Mouse (Mus musculus): ENCODE results near the gene Agrn.

The Agrn gene

DNA sequence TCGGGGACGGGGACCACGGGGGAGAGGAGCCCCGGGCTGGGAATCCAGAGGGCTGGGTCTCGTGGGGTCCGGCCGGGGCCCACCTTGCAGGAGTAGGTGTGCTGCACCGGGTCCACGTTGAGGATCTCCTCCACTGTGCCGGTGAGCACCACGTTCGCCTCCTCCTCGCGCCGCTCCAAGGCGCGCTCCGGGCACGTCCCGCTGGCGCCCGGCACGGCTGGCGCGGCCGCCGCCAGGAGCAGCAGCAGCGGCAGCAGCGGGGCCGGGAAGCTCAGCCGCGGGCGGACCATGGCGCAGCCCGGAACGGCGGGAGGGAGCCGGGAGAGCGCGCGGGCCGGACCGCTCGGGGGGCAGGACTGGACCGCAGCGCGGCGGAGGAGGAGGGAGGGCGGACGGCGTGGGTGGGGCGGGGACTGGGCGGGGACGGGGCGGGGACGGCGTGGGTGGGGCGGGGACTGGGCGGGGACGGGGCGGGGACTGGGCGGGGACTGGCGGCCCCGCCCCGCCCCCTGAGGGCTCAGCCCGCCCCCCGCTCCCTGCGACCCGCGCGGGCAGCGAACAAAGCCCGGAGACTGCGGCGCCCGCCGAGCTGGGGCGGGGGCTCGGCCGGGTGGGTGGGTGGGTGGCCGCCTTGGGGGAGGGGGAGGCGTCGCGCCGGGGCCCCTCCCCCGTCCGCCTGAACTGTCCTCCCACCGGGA lies at the start of gene Agrn:
TSS of gene Agrn (minus strand) at position 358 of the 698 bp plus-strand sequence.
- in situ Hi-C loops (cut with MseI, MboI), result no loop called here

DNA sequence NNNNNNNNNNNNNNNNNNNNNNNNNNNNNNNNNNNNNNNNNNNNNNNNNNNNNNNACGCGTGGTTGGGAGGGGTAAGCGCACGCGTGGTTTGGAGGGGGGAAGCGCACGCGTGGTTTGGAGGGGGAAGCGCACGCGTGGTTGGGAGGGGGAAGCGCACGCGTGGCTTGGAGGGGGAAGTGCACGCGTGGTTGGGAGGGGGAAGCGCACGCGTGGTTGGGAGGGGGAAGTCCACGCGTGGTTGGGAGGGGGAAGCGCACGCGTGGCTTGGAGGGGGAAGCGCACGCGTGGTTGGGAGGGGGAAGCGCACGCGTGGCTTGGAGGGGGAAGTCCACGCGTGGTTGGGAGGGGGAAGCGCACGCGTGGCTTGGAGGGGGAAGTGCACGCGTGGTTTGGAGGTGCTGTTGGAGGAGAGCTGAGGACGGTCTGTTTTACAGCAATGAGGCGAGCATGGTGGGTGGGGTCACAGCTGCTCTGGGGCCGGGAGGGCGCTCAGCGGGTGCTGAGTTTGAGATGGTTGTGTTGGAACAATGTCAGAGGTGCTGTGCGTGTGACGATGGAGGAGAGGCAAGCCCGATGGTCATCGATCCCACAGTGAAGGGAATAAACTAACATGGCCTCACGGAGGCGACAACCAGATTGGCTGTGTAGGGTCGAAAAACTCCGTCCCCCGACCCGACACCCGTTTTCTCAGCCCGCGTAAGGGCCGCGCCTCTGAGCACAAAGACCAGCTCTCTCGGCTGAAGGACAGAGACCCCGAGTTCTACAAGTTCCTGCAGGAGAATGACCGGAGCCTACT lies 39.6 kb upstream of the Agrn start:
- in situ Hi-C loops (cut with MseI, MboI), result no loop called here

DNA sequence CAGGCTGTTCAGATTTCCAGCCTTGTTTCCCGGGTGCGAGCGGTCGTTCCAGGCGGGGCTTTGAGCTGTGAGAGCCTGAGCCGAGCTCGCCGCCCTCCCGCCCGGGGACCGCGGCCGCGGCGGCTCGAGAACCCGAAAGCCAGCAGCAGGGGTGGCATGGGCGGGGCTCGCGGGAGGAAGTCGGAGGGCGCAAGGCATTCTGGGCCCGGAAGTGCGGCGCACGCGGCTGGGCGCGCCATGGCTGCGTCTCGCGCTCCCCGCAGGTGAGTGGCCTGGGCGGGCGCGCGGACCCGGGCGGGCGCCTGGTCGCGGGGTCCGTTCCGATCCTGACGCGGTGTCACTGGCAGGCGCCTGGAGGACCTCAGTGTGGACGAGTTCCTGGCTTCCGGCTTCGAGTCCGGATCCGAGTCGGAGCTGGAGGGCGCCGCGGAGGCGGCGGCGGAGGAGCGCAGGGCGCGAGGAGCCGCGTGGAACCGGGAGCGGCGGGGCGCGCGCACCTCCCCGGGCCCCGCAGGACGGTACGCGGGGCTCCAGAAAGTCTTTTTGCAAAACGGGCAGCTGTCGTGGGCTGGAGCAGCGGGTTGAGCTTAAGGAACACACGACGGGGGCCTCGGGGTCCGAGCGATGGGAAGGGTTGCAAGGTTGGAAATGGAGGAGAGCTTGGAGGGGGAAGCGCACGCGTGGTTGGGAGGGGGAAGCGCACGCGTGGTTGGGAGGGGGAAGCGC lies 38.7 kb upstream of the Agrn start, which contains the start of gene Noc2l:
TSS of gene Noc2l (plus strand) at position 203 of the 726 bp plus-strand sequence.
- in situ Hi-C loops (cut with MseI, MboI), result no loop called here

DNA sequence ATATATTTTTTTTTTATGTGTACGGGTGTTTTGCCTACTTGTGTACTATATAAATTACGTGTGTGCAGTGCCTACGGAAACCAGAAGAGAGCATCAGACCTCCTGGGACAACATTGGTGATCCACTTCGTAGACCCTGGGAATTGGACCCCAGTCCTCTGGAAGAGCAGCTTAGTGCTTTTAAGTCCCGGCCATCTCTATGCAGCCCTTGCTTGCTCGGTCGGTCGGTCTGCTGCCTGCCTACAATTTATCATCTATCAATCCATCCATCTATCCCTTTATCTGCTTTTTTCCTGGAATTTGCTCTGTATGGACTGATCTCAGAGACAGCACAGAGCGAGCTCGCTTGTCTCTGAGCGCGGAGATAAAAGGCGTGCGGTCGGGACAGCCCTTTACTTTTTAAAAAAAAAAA lies 38.1 kb upstream of the Agrn start:
- in situ Hi-C loops (cut with MseI, MboI), result no loop called here

DNA sequence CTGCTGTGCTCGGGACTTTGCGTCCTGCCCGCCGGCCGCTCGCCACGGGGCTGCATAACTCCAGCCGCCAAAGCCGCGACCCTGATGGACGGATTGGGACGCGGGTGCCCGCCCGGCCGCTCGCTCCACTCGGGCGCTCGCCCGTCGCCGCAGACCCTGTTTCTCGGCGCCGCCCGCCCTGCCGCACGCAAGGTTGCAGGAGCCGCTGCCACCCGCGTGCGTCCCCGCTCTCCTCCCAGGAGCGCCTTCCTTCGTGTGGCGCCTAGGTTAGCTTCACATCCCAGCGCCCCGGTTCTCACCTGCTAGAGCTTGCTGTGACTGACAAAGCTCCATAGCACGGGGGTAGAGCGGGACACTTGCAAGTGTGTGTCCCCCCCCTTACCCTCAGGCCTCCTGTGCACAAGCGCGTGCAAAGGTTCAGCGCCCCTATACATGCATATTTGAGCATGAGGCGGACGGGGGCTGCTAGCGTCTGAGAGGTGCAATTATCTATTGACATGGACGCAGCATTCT lies 37.5 kb upstream of the Agrn start, which contains the start of gene Plekhn1:
TSS of gene Plekhn1 (minus strand) at position 157 of the 513 bp plus-strand sequence.
- in situ Hi-C loops (cut with MseI, MboI), result no loop called here

DNA sequence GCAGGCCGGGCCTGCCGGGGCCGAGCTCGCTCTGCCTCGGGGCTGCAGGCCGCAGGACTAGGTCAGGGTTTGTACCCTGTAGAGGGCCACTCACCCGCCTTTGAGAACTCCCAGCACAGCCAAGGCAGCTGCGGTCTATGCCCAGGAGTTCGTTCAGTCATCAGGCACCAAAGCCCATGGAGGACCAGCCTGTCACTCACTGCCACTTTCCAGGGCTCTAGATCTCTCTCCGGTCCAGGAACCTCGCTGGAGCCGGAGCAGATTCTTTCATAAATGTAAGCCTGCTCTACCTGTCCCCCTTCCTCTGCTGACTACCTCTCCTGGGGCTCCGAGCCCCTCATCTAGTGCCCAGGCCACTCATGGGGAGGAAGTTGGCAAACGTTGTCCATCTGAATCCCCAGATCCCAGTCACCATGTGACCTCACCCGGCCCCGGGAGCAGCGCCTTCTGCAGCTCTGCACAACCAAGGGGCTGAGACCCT lies 36.8 kb upstream of the Agrn start:
- in situ Hi-C loops (cut with MseI, MboI), result no loop called here

DNA sequence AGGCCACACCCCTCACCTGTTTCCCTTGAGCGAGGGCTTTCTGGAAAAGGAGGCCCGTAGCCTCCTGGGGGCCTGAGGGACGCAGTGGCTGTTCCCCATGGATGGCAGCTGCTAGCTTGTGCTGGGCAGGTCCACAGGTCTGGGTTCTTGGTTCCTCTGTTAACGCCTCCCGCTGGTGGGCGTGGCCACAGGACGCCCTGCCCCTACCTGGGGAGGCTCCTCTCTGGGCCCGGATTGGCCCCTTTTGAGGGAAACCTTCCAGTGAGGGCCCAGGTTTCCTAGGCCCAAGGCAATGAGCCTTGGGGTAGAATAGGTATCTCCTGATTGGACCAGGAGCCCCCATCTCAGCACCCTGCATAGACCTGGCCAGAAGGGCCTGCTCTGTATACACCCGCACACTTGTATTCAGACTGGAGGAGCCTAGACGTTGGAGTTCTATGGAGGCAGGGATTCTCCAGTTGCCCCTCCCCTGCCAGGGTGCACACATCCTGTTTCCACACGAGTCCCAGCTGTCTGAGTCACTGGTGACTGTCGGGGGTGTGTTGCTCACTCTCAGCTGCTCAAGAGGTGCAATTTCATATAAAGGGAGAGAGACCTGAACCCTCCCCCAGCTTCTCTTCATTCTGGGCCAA lies 31.2 kb upstream of the Agrn start:
- in situ Hi-C loops (cut with MseI, MboI), result no loop called here

DNA sequence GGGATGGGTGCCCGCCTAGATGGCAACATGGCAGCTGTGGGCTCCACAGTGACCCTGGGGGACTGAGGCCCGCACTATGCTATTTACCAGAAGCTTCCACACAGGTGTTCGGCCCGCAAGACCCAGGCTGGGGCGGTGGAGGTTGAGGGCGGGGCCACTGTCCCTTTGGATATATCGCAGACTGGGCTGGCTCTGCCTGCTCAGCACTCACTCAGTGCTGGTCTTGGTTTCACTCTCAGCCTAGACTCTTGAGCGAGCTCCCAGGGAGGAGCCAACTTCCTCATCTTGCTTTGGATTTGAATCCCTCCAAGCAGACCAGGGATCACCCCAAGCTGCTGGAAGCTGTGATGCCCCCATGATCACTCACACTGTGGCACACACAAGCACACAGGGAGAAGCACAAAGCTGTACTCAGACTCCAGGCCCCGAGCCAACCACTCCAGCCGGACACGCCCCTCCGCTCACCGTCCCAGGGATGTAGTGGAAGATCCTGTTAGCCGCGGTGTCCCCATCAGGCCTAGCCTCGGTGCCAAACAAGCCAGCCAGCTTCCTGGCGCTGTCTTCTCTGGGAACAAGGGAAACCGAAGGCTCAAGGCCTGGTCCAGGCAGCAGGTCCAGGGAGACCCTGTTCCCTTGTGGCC lies 30.6 kb upstream of the Agrn start:
- in situ Hi-C loops (cut with MseI, MboI), result no loop called here

DNA sequence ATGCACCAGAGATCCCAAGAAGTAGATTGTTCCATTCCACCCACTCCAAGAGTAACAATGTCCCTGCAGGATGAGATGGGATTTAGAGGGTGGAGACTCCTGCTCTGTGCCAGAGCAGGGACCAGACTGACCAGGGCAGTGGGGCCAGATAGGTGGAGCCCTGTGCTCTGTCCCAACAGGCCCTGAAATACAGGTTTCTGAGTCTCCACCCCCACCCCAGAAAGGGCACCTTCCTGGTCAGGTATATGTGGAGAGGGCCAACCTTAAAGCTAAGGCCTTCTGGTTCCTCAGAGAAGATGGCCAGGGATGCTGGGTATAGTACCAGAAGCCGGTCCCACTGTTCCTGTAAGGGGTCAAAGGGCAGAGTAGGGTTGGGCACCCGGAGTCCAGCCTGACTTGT lies 27.0 kb upstream of the Agrn start:
- in situ Hi-C loops (cut with MseI, MboI), result no loop called here

DNA sequence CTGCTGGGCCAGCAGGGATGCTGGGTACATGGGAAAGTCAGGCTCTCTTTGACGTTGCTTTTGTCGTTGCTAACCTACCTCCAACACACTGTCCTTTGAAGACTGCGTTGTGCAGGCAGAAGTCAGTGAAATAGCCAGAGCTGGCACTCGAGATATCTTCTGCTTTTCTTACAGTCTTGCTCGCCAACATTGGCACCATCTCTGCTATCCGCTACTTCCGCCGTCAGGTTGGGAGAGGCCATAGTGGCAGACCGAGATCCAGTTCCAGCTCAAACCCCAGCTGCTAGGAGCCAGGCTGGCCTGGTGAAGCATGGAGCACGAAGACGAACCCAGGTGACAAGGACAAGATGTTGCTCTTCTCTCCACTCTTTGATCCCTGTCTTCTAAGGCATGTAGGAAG lies 22.6 kb upstream of the Agrn start:
- in situ Hi-C loops (cut with MseI, MboI), result no loop called here

DNA sequence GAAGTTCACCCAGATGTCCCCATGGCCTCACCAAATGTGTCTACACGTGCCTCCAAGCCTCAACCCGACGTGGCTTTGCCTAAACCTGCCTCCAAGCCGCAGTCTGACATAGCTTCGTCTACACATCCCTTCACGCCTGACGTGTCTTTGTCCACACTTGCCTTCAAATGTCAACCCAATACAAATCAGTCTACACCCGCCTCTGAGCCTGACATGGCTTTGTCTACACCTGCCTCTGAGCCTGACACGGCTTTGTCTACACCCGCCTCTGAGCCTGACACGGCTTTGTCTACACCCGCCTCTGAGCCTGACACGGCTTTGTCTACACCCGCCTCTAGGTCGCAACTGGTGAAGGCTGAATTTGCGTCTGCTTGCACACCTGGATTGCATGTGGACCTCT lies 20.6 kb upstream of the Agrn start:
- in situ Hi-C loops (cut with MseI, MboI), result no loop called here

DNA sequence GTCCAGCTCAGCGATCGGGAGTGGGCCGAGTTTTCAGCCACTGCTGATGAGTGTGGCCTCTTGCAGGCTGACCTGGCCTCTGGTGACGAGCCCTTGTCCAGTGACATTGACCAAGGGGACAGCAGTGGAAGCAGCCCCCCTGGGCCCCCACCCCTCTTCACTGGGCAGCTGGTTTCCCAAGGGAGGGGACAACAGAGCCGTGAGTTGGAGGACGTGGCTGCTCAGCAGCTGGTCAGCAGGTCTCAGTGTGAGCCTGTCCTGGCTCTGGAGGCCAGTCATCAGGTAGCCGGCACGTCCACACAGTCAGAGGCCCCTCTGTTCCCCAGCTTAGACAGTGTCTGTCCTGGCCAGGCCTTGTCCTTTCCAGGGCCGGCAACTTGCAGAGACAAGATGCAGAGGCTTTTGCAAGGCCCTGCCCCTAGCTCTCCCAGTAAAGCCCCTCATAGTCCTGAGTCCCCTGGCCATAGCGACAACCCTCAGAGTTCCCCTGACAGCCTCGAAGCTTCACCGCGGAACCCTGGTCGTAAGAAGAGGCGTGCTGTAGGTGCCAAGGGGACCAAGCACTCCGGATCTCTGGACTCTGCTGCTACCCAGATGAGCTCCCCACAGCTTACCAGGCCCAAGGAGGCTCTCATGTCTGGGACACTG lies 19.9 kb upstream of the Agrn start:
- in situ Hi-C loops (cut with MseI, MboI), result no loop called here

DNA sequence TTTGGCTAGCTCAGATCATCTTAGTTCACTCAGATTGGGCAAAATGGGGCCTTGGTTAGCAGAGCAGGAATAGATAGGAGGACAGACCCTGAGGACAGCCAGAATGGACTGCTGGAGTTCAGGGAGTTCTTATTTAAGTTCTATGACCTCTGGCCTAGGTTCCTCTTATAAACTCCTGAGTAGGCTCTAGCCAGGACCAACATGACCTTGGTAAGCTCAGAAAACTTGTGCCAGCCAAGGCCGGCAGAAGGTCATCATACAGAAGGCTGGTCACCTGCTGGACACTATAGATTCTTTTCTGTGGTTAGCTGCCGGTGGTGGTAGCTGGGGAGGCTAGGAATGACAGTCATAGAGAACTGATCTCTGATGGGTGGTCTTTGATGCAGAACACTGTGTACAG lies 18.9 kb upstream of the Agrn start:
- in situ Hi-C loops (cut with MseI, MboI), result no loop called here

DNA sequence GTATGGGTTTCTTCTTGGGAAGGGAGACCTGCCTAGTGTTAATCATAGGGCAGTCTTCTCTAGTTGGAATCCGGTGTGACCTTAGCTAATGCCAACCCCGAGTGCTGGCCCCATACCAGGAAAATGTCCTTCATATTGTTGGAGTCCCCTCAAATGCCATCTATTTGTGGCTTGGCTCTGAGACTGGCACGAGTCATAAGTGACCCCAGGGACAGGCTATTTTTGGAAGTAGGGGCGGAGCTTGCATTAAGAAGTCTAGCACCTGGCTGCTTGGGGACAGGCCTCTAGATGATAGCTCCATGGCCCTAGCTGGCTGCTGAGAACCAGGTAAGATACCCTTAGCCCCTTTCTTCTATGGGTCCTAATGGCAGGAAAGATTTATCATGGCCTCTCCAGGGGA lies 18.4 kb upstream of the Agrn start, which contains the start of gene Perm1:
TSS of gene Perm1 (plus strand) at position 220 of the 400 bp plus-strand sequence.
- in situ Hi-C loops (cut with MseI, MboI), result no loop called here

DNA sequence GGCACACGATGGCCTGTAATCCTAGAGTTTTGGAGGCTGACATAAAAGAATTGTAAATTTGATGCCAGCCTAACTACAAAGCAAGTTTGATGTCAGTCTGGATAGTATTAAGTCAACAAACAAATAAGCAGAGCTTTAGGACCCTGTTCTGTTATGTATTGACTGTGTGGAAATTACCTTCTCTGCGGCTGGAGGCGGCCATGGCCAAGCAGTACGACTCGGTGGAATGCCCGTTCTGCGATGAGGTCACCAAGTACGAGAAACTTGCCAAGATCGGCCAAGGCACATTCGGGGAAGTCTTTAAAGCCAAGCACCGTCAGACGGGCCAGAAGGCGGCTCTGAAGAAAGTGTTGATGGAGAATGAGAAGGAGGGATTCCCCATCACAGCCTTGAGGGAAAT lies 15.8 kb upstream of the Agrn start:
- in situ Hi-C loops (cut with MseI, MboI), result no loop called here

DNA sequence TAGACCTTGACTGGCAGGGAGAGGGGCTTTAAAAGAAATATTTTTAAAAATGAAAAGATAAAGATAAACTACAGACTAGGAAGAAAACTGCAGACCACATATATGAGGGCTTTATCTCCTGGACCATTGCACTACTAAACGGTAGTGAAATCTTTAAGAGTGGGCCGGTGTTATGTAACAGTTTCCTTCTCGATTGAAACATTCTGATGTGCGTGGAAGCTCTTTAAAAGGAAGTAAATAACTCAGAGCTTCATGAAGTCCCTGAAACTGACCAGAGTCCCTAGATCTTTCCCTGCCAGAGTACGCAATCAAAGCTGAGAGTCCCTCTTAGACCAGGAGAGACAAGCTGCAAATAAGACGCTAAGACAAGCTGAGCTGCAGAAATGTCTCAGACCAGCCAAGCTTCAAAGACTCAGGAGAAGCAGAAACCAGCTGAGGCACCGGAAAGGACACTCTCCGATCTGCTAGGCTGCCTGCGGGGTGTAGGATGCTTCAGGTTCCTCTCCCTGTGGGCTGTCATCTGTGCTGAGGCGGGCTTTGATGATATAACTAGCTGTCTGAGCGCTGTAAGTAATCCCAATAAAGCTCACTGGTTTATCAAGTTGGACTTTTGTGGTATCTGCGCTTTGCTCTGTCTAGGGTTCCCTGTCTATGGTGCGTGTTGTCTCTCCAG lies 12.8 kb upstream of the Agrn start:
- in situ Hi-C loops (cut with MseI, MboI), result no loop called here

DNA sequence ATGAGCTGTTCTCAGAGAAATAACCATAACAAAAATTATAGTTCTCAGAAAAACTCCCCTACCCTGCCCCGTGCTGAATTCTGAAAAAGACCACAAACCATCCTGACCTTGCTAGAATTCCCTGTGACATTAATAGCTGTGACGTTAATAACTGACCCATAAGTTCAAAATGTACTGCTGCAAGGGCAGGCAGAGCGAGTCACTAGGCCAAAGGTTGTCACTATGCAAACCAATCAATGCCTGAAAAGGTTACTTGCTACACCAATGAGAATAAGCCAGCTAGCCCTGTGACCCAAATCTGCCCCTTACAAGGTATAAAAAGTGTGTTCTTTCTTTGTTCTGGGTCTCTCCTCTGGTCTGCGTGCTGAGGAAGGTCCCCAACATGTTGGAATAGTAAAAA lies 11.6 kb upstream of the Agrn start:
- in situ Hi-C loops (cut with MseI, MboI), result no loop called here

DNA sequence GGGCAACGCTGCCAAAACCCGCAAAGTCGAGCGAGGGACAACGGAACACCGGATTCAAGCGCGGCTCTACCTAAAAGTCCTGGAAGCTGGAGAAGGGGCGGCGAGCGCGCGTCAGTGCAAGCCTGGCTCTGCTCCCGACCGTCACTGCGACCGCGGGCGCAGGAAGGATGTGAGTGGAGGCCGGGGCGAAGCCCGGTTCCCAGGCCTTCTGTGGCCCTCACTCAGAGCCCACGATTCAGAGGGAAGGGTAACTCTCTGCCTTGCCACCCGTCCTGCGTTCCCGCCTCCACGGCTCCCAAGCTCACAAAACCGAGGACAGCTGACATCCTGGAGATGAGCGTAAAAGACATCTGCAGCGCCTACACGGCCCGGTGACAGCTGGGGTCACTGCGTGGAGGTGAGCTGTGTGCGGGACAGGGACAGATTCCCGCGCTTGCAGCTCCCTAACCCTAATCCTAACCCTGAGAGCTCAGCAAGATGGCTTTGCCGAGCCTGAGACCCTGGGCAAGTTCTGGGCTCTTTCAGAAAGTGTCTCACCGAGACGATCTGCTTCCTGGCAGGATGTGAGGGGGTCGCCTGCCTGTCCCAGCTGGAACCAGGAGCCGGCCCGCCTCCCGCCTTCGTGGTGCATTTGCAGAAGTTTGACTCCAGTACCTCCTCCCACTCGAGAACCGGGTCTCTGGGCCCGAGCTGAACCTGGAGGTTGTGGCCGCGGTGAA lies 6.3 kb upstream of the Agrn start:
- in situ Hi-C loops (cut with MseI, MboI), result no loop called here

DNA sequence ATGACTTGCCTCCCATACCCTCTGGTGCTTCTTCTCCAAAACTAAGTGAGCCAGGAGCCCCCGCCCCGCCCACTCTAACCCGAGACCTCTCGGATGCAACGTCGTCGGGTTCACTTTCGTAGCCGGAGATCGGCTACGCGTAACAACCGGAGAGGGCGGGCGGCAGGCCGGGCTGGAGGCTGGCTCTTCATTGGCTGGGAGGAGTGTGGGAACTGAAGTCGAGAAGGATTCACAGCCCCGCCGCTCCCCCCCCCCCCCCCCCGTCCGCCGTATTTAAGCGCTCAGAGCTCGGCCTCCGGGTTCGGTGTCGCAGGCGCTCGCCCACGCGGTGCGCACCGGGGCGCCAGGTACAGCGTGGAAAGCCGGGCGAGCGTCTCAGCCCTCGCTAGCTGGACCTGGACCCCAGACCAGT lies 5.7 kb upstream of the Agrn start, which contains the start of gene AW011738:
TSS of gene AW011738 (plus strand) at position 304 of the 412 bp plus-strand sequence.
- in situ Hi-C loops (cut with MseI, MboI), result no loop called here

Data from mouse trophoblast stem cell (cell line).